Mouse (Mus musculus) left cerebral cortex, adult 2 months (tissue): ENCODE data around the gene Carf. TPM values are rescaled to one million over a fixed set of nuclear protein-coding genes. Genes with fewer than 3 reads are reported as not detected.
"Not testable (repeated sequence)": the region's sequence is repeated elsewhere in the genome, so short reads cannot be mapped to it uniquely, and the experiment has no call there.

Source experiments
- DNase-seq, 2 experiments: peaks; one replicate each; pipeline ENCODE4 v3.0.0; 2021 to 2022; ENCODE audit warnings: low spot score in 2 of 2, mixed read lengths in 1 of 2; ENCODE audit errors: extremely low spot score in 1 of 2
- H3K27ac ChIP-seq: fragments of 200-600 bp; 2 replicates; pipeline ENCODE4 v1.8.1; 2022
- H3K4me3 ChIP-seq: fragments of 200-600 bp; 2 replicates; pipeline ENCODE4 v1.8.1; 2022
- CTCF ChIP-seq: fragments of 200-600 bp; IDR thresholded peaks from 2 replicates; pipeline ENCODE4 v1.8.1; 2022; ENCODE audit warnings: antibody characterized with exemption, mild to moderate bottlenecking, moderate library complexity
- intact Hi-C: fragments of 180-260 bp; cut with DNase I; formaldehyde crosslinking; loops from one replicate; pipeline ENCODE4 v1.15.1; 2025
- total RNA-seq, 2 experiments: library from RNA; stranded (reverse); gene quantifications; 2 replicates each; pipeline ENCODE4 v1.2.3; 2021

Carf gene
- total RNA-seq, 2 experiments from 2014 or later = 26.2 to 26.9 TPM

- Histone ChIP-seq H3K27ac (no peak overlapping the region), H3K4me3 (no peak overlapping the region)
- DNase-seq = no peak
- TF ChIP-seq CTCF = no peak
- intact Hi-C loops = no loop called here
Observed at GRCm38 (mm10) chr1:60117721-60118455, 19.8 kb downstream of the Carf start.

GRCm38 (mm10) chr1:60137346-60137745 lies 39.3 kb downstream of the Carf start:
- intact Hi-C loops = no loop called here

GRCm38 (mm10) chr1:60152700-60153099 lies 54.7 kb downstream of the Carf start:
- intact Hi-C loops = no loop called here
- Histone ChIP-seq H3K27ac (no peak overlapping the region), H3K4me3 (no peak overlapping the region)
- no peak for DNase-seq
- TF ChIP-seq CTCF = no peak

More at GRCm38 (mm10) chr1:60137346-60137745, 39.3 kb downstream of the Carf start:
- Histone ChIP-seq H3K27ac (no peak overlapping the region), H3K4me3 (no peak overlapping the region)
- no peak for DNase-seq
- no peak for TF ChIP-seq CTCF

- intact Hi-C loops = no loop called here
- no peak overlapping the region for H3K27ac ChIP-seq
Observed at GRCm38 (mm10) chr1:60156651-60157050, 58.6 kb downstream of the Carf start.

GRCm38 (mm10) chr1:60158411-60158810 lies 60.4 kb downstream of the Carf start:
- intact Hi-C loops = no loop called here
- Histone ChIP-seq H3K4me3 (no peak overlapping the region), H3K27ac (no peak overlapping the region)
- DNase-seq = no peak
- peak; percentile 54 for TF ChIP-seq CTCF

More at GRCm38 (mm10) chr1:60156651-60157050, 58.6 kb downstream of the Carf start:
- no peak for DNase-seq
- no peak for TF ChIP-seq CTCF
- H3K4me3 ChIP-seq = no peak overlapping the region

- no peak for TF ChIP-seq CTCF
- intact Hi-C loops = no loop called here
- no peak overlapping the region for H3K27ac ChIP-seq
- DNase-seq = no peak
- H3K4me3 ChIP-seq = no peak overlapping the region
Observed at GRCm38 (mm10) chr1:60163676-60164075, 65.6 kb downstream of the Carf start.

- no peak for TF ChIP-seq CTCF
- intact Hi-C loops = no loop called here
- Histone ChIP-seq H3K27ac (no peak overlapping the region), H3K4me3 (no peak overlapping the region)
- DNase-seq = no peak
Observed at GRCm38 (mm10) chr1:60169626-60170025, 71.6 kb downstream of the Carf start.

GRCm38 (mm10) chr1:60170251-60170650 lies 72.2 kb downstream of the Carf start:
- no peak for TF ChIP-seq CTCF
- no peak for DNase-seq
- Histone ChIP-seq H3K27ac (no peak overlapping the region), H3K4me3 (no peak overlapping the region)
- intact Hi-C loops = no loop called here

GRCm38 (mm10) chr1:60173119-60173518 lies 75.1 kb downstream of the Carf start:
- DNase-seq = no peak
- no peak overlapping the region for H3K27ac ChIP-seq
- intact Hi-C loops = no loop called here
- H3K4me3 ChIP-seq = no peak overlapping the region
- no peak for TF ChIP-seq CTCF

GRCm38 (mm10) chr1:60177814-60178213 lies 79.8 kb downstream of the Carf start:
- H3K4me3 ChIP-seq, DNase-seq, H3K27ac ChIP-seq, intact Hi-C loops: not testable (repeated sequence)

- no peak for TF ChIP-seq CTCF
- Histone ChIP-seq H3K4me3 (peak overlapping the region; percentile 87), H3K27ac (no peak overlapping the region; the same call in 1 of the 2 replicates)
- intact Hi-C loops = no loop called here
- DNase-seq = no peak
Observed at GRCm38 (mm10) chr1:60179376-60179775, 81.3 kb downstream of the Carf start.

GRCm38 (mm10) chr1:60179932-60180783 lies 82.1 kb downstream of the Carf start, which contains the start of gene Nbeal1:
Nbeal1 (plus strand) TSS chr1:60180599.
- TF ChIP-seq CTCF = peak; percentile 32
- H3K27ac ChIP-seq = peak within 1 kb of the TSS; percentile 89
- peak within 1 kb of the TSS; percentile 87 for H3K4me3 ChIP-seq
- intact Hi-C loops = loop anchor here (1.0 to 2.0 kb wide), 2 partner anchors 81 to 163 kb away; partner anchors contain the start of genes Carf, Cyp20a1 and Wdr12
- DNase-seq = peak; percentile 98
